Mouse (Mus musculus) embryonic facial prominence, embryonic 14.5 days (tissue): Measurements from ENCODE around the gene Cd63. TPM values are rescaled to one million over a fixed set of nuclear protein-coding genes. Genes with fewer than 3 reads are reported as not detected.

Experiments used
- ATAC-seq: fragments of 200-750 bp; cut with Nextera tagmentation; 2 replicates; pipeline ENCODE4 v1.8.0; 2017; ENCODE audit warnings: low read depth, moderate number of reproducible peaks, moderate TSS enrichment
- DNase-seq: peaks from one replicate; pipeline ENCODE4 v3.0.0-alpha.2; 2015; ENCODE audit warnings: low spot score
- H3K27ac ChIP-seq: fragments of 300-500 bp; sonication (generic); replicated peaks from 2 replicates; pipeline ENCODE4 v1.5.1; 2014; ENCODE audit warnings: low read depth, mild to moderate bottlenecking, low read length, moderate library complexity
- H3K27me3 ChIP-seq: fragments of 300-500 bp; sonication (generic); replicated peaks from 2 replicates; pipeline ENCODE4 v1.6.1; 2014; ENCODE audit warnings: low read length; ENCODE audit not compliant: control insufficient read depth, insufficient read depth
- H3K36me3 ChIP-seq: fragments of 300-500 bp; sonication (generic); 2 replicates; pipeline ENCODE4 v1.6.1; 2014; ENCODE audit warnings: low read length, mixed read lengths; ENCODE audit not compliant: control insufficient read depth, insufficient read depth
- H3K4me1 ChIP-seq: fragments of 300-500 bp; sonication (generic); 2 replicates; pipeline ENCODE4 v1.6.1; 2014; ENCODE audit warnings: antibody characterized with exemption, low read length; ENCODE audit not compliant: control insufficient read depth, insufficient read depth
- H3K4me2 ChIP-seq: fragments of 300-500 bp; sonication (generic); 2 replicates; pipeline ENCODE4 v1.6.1; 2014; ENCODE audit warnings: low read depth, mild to moderate bottlenecking, low read length, moderate library complexity, mixed read lengths
- H3K4me3 ChIP-seq: fragments of 300-500 bp; sonication (generic); 2 replicates; pipeline ENCODE4 v1.5.1; 2014; ENCODE audit warnings: low read depth, mild to moderate bottlenecking, low read length
- H3K9ac ChIP-seq: fragments of 300-500 bp; sonication (generic); 2 replicates; pipeline ENCODE4 v1.6.1; 2014; ENCODE audit warnings: low read depth, mild to moderate bottlenecking, low read length, moderate library complexity, mixed read lengths
- H3K9me3 ChIP-seq: fragments of 300-500 bp; sonication (generic); 2 replicates; pipeline ENCODE4 v1.6.1; 2016; ENCODE audit warnings: low read length; ENCODE audit not compliant: control insufficient read depth
- WGBS: fragments of 180-500 bp; shearing (Covaris S2); extraction: QIAGEN DNeasy Blood & Tissue Kit; methylation state at CpG from one replicate; pipeline ENCODE4 v1.1.7; 2014; 5-methylcytosine and 5-hydroxymethylcytosine counted together
- polyA plus RNA-seq: library from polyadenylated mRNA; unstranded; fragments of >200 nt; fragmentation: Nextera tagmentation; extraction: Ambion mirVana; gene quantifications from 2 replicates; pipeline ENCODE4 v1.2.1, GENCODE M21; 2014

Cd63 gene
- polyA plus RNA-seq, 1 experiment from 2014 or later: 959 TPM

GRCm38 (mm10) chr10:128928356-128928755 is 27.6 kb downstream of the Cd63 start:
- H3K9ac ChIP-seq: no peak overlapping the region
- no peak overlapping the region for H3K4me3 ChIP-seq
- peaks cover 17% of the 10 kb centered on the region for H3K27me3 ChIP-seq
- no peak overlapping the region for H3K27ac ChIP-seq
- H3K9me3 ChIP-seq: no peaks in the 10 kb centered on the region
- DNase-seq (no peak), ATAC-seq (no peak)
- no peak overlapping the region for H3K4me2 ChIP-seq
- no peaks in the 10 kb centered on the region for H3K36me3 ChIP-seq
- H3K4me1 ChIP-seq: peaks cover 4% of the 10 kb centered on the region; the same call in 1 of the 2 replicates
- 35% methylated on average over 4 of the region's 4 CpGs for WGBS

GRCm38 (mm10) chr10:128929638-128930378 is 29.0 kb downstream of the Cd63 start:
- no peak for DNase-seq
- peaks cover 3% of the 10 kb centered on the region; the same call in 1 of the 2 replicates for H3K4me1 ChIP-seq
- H3K9ac ChIP-seq: no peak overlapping the region
- H3K9me3 ChIP-seq: no peaks in the 10 kb centered on the region
- H3K36me3 ChIP-seq: no peaks in the 10 kb centered on the region
- 61% methylated on average over 7 of the region's 7 CpGs for WGBS
- peaks cover 31% of the 10 kb centered on the region for H3K27me3 ChIP-seq
- ATAC-seq: no peak
- H3K27ac ChIP-seq: no peak overlapping the region
- no peak overlapping the region for H3K4me3 ChIP-seq
- H3K4me2 ChIP-seq: no peak overlapping the region

GRCm38 (mm10) chr10:128931441-128931840 is 30.7 kb downstream of the Cd63 start:
- ATAC-seq (no peak), DNase-seq (no peak)
- Histone ChIP-seq H3K9me3 (no peaks in the 10 kb centered on the region), H3K9ac (no peak overlapping the region), H3K4me3 (no peak overlapping the region), H3K4me2 (no peak overlapping the region), H3K36me3 (no peaks in the 10 kb centered on the region), H3K27me3 (peaks cover 37% of the 10 kb centered on the region), H3K4me1 (peaks cover 3% of the 10 kb centered on the region; the same call in 1 of the 2 replicates), H3K27ac (no peak overlapping the region)
- 66% methylated on average over 2 of the region's 2 CpGs for WGBS

- Histone ChIP-seq H3K27ac (no peak within 1 kb of the TSS), H3K4me3 (peak within 1 kb of the TSS; percentile 44), H3K36me3 (no peaks in the 10 kb centered on the region), H3K9ac (peak within 1 kb of the TSS; percentile 51), H3K4me2 (peak within 1 kb of the TSS; percentile 79), H3K27me3 (peaks cover 34% of the 10 kb centered on the region), H3K9me3 (no peaks in the 10 kb centered on the region), H3K4me1 (peaks cover 3% of the 10 kb centered on the region; the same call in 1 of the 2 replicates)
- ATAC-seq: peak; percentile 74
- under 1% methylated on average over 23 of the region's 26 CpGs for WGBS
- peak; percentile 63 for DNase-seq
Observed at GRCm38 (mm10) chr10:128933574-128933973, 32.8 kb downstream of the Cd63 start, which contains the start of gene Itga7. Gene Itga7 (plus strand): TSS chr10:128933818.

GRCm38 (mm10) chr10:128933976-128934721 is 33.4 kb downstream of the Cd63 start:
- H3K4me1 ChIP-seq: peaks cover 3% of the 10 kb centered on the region; the same call in 1 of the 2 replicates
- no peak overlapping the region for H3K27ac ChIP-seq
- no peaks in the 10 kb centered on the region for H3K9me3 ChIP-seq
- peaks cover 31% of the 10 kb centered on the region for H3K27me3 ChIP-seq
- WGBS: 4% methylated on average over 21 of the region's 21 CpGs
- peak overlapping the region; percentile 44 for H3K4me3 ChIP-seq
- ATAC-seq (no peak), DNase-seq (no peak)
- peak overlapping the region; percentile 51 for H3K9ac ChIP-seq
- peak overlapping the region; percentile 79 for H3K4me2 ChIP-seq
- no peaks in the 10 kb centered on the region for H3K36me3 ChIP-seq

GRCm38 (mm10) chr10:128934997-128935787 is 34.4 kb downstream of the Cd63 start:
- Histone ChIP-seq H3K4me2 (peak overlapping the region; percentile 79; the same call in 1 of the 2 replicates), H3K9me3 (no peaks in the 10 kb centered on the region), H3K4me1 (peaks cover 3% of the 10 kb centered on the region; the same call in 1 of the 2 replicates), H3K27me3 (peaks cover 31% of the 10 kb centered on the region), H3K36me3 (no peaks in the 10 kb centered on the region), H3K9ac (no peak overlapping the region), H3K4me3 (peak overlapping the region; percentile 44; the same call in 1 of the 2 replicates), H3K27ac (no peak overlapping the region)
- 60% methylated on average over 7 of the region's 7 CpGs for WGBS
- DNase-seq: no peak
- no peak for ATAC-seq

GRCm38 (mm10) chr10:128935826-128936440 is 35.1 kb downstream of the Cd63 start:
- ATAC-seq (no peak), DNase-seq (no peak)
- H3K4me3 ChIP-seq: no peak overlapping the region
- H3K4me1 ChIP-seq: peaks cover 3% of the 10 kb centered on the region; the same call in 1 of the 2 replicates
- H3K27ac ChIP-seq: no peak overlapping the region
- H3K36me3 ChIP-seq: no peaks in the 10 kb centered on the region
- peaks cover 31% of the 10 kb centered on the region for H3K27me3 ChIP-seq
- 72% methylated on average over 8 of the region's 8 CpGs for WGBS
- H3K4me2 ChIP-seq: no peak overlapping the region
- H3K9ac ChIP-seq: no peak overlapping the region
- no peaks in the 10 kb centered on the region for H3K9me3 ChIP-seq
